Comparison of ENCODE assay signal across 8 mouse cellular contexts in genomic region chr17:33919351-33920281, GRCm38 (mm10). TPM values are rescaled to one million over a fixed set of nuclear protein-coding genes. Genes with fewer than 3 reads are reported as not detected.
DNase-seq lines count a peak whose midpoint lies in the region; ATAC-seq and TF ChIP-seq lines count a peak whose summit lies in the region.

No protein-coding gene starts in this region.

- peak overlapping the region; percentile 98 for H3K4me2 ChIP-seq in intestine, embryonic 15.5 days (replicated peaks)
- H3K4me2 ChIP-seq in liver, embryonic 12.5 days: peak overlapping the region; percentile 97
- H3K4me2 ChIP-seq in stomach, embryonic 14.5 days (replicated peaks; ENCODE audit: low read depth, low read length): peak overlapping the region; percentile 99

- TF ChIP-seq POLR2A in cortical plate, adult 2 months (IDR thresholded peaks at IDR 0.05; ENCODE audit: extremely low read depth, insufficient read depth, low read length): 0 out of 2 replicates have a peak, but pooled peaks have one; percentile 8

- WGBS in intestine, embryonic 15.5 days: under 1% methylated on average over 52 of the region's 52 CpGs
- under 1% methylated on average over 52 of the region's 52 CpGs for WGBS in liver, embryonic 12.5 days (ENCODE audit: insufficient replicate concordance)
- under 1% methylated on average over 52 of the region's 52 CpGs for WGBS in stomach, embryonic 14.5 days

- peak; percentile 63 for ATAC-seq in granulocyte monocyte progenitor cell, adult 5-6 weeks (replicated peaks; ENCODE audit: poor library complexity, severe bottlenecking)
- ATAC-seq in intestine, embryonic 15.5 days: peak; percentile 55
- peak; percentile 76 for ATAC-seq in liver, embryonic 12.5 days
- ATAC-seq in stomach, embryonic 14.5 days (ENCODE audit: insufficient number of reproducible peaks, insufficient read depth, low FRiP score, low read depth): peak; percentile 34

- H3K9ac ChIP-seq in intestine, embryonic 15.5 days: peak overlapping the region; percentile 61
- H3K9ac ChIP-seq in liver, embryonic 12.5 days: peak overlapping the region; percentile 84
- peak overlapping the region; percentile 55 for H3K9ac ChIP-seq in stomach, embryonic 14.5 days (replicated peaks; ENCODE audit: low read depth, low read length)

- no peak overlapping the region for H3K27ac ChIP-seq in cortical plate, adult 2 months (ENCODE audit: insufficient read depth, low read length)
- peak overlapping the region; percentile 77 for H3K27ac ChIP-seq in intestine, embryonic 15.5 days
- H3K27ac ChIP-seq in liver, embryonic 12.5 days: peak overlapping the region; percentile 91
- H3K27ac ChIP-seq in stomach, embryonic 14.5 days (ENCODE audit: low read length): peak overlapping the region; percentile 48; the same call in 1 of the 2 replicates

- H3K4me1 ChIP-seq in cortical plate, adult 2 months (ENCODE audit: control insufficient read depth, insufficient read depth, low read length): no peaks in the 10 kb centered on the region
- H3K4me1 ChIP-seq in intestine, embryonic 15.5 days (replicated peaks): peaks cover 32% of the 10 kb centered on the region
- peaks cover 68% of the 10 kb centered on the region for H3K4me1 ChIP-seq in liver, embryonic 12.5 days
- H3K4me1 ChIP-seq in stomach, embryonic 14.5 days (ENCODE audit: control insufficient read depth, insufficient read depth, low read length): peaks cover 18% of the 10 kb centered on the region

- peaks cover 14% of the 10 kb centered on the region; the same call in 1 of the 2 replicates for H3K36me3 ChIP-seq in intestine, embryonic 15.5 days
- peaks cover 26% of the 10 kb centered on the region for H3K36me3 ChIP-seq in liver, embryonic 12.5 days
- peaks cover 5% of the 10 kb centered on the region; the same call in 1 of the 2 replicates for H3K36me3 ChIP-seq in stomach, embryonic 14.5 days (ENCODE audit: control insufficient read depth, insufficient read depth, low read length)

- peak; percentile 98 for DNase-seq in 3T3-L1 (ENCODE audit: low read depth, low spot score)
- DNase-seq in T-cell, adult 2 months (ENCODE audit: low spot score): peak; percentile 87
- DNase-seq in monocyte, adult 2 months (ENCODE audit: low read depth in 1 of 2, low spot score in 2 of 2): peak; percentile 70 to 80

- H3K27me3 ChIP-seq in intestine, embryonic 15.5 days (replicated peaks): no peaks in the 10 kb centered on the region
- no peaks in the 10 kb centered on the region for H3K27me3 ChIP-seq in liver, embryonic 12.5 days (replicated peaks)
- H3K27me3 ChIP-seq in stomach, embryonic 14.5 days (ENCODE audit: control insufficient read depth, insufficient read depth, low read length): no peaks in the 10 kb centered on the region

- peak overlapping the region; percentile 69 for H3K4me3 ChIP-seq in cortical plate, adult 2 months (ENCODE audit: insufficient read depth, low read length)
- peak overlapping the region; percentile 65 for H3K4me3 ChIP-seq in intestine, embryonic 15.5 days (replicated peaks)
- peak overlapping the region; percentile 78 for H3K4me3 ChIP-seq in liver, embryonic 12.5 days
- H3K4me3 ChIP-seq in stomach, embryonic 14.5 days (ENCODE audit: low read depth, low read length): peak overlapping the region; percentile 70

- no peak for TF ChIP-seq CTCF in cortical plate, adult 2 months (IDR thresholded peaks at IDR 0.05; ENCODE audit: extremely low read depth, insufficient read depth, low read length)

- H3K9me3 ChIP-seq in intestine, embryonic 15.5 days: no peaks in the 10 kb centered on the region
- peaks cover 18% of the 10 kb centered on the region for H3K9me3 ChIP-seq in liver, embryonic 12.5 days (replicated peaks)
- H3K9me3 ChIP-seq in stomach, embryonic 14.5 days (ENCODE audit: control insufficient read depth, low read depth, low read length): no peaks in the 10 kb centered on the region

RNA-seq across cellular contexts. Expression of gene Zbtb22, which starts 3.9 kb away (rescaled TPM):
- 31.9 and 33.5 TPM in 2 replicates for polyA plus RNA-seq in cortical plate, adult 2 months (2012; rRNA removed)
- 11.9 and 22.0 TPM in 2 replicates for total RNA-seq in granulocyte monocyte progenitor cell, adult 5-6 weeks (2014; fragmentation: Nextera tagmentation)
- total RNA-seq in granulocyte monocyte progenitor cell, adult 5-6 weeks (2017): 16.8 and 23.9 TPM in 2 replicates
- 14.4 and 16.2 TPM in 2 replicates for polyA plus RNA-seq in intestine, embryonic 15.5 days (2015; fragmentation: Nextera tagmentation; extraction: Ambion mirVana)
- polyA plus RNA-seq in liver, embryonic 12.5 days (2016; fragmentation: Nextera tagmentation; extraction: Ambion mirVana): 13.6 and 14.8 TPM in 2 replicates
- polyA plus RNA-seq in stomach, embryonic 14.5 days (2014; fragmentation: Nextera tagmentation; extraction: Ambion mirVana): 9.4 and 10.4 TPM in 2 replicates

RNA-seq across cellular contexts. Expression of gene Tapbp, which starts 3.9 kb away (rescaled TPM):
- polyA plus RNA-seq in cortical plate, adult 2 months (2012; rRNA removed): 22.1 and 22.3 TPM in 2 replicates
- 68.2 and 76.8 TPM in 2 replicates for total RNA-seq in granulocyte monocyte progenitor cell, adult 5-6 weeks (2014; fragmentation: Nextera tagmentation)
- 48.0 and 57.7 TPM in 2 replicates for total RNA-seq in granulocyte monocyte progenitor cell, adult 5-6 weeks (2017)
- 35.6 and 39.3 TPM in 2 replicates for polyA plus RNA-seq in intestine, embryonic 15.5 days (2015; fragmentation: Nextera tagmentation; extraction: Ambion mirVana)
- 29.4 and 30.1 TPM in 2 replicates for polyA plus RNA-seq in liver, embryonic 12.5 days (2016; fragmentation: Nextera tagmentation; extraction: Ambion mirVana)
- 45.3 and 47.9 TPM in 2 replicates for polyA plus RNA-seq in stomach, embryonic 14.5 days (2014; fragmentation: Nextera tagmentation; extraction: Ambion mirVana)

RNA-seq across cellular contexts. Expression of gene Rgl2, which starts 9.7 kb away (rescaled TPM):
- polyA plus RNA-seq in cortical plate, adult 2 months (2012; rRNA removed): 164 and 177 TPM in 2 replicates
- 44.6 and 78.3 TPM in 2 replicates for total RNA-seq in granulocyte monocyte progenitor cell, adult 5-6 weeks (2014; fragmentation: Nextera tagmentation)
- 35.5 and 35.8 TPM in 2 replicates for total RNA-seq in granulocyte monocyte progenitor cell, adult 5-6 weeks (2017)
- 29.2 and 32.9 TPM in 2 replicates for polyA plus RNA-seq in intestine, embryonic 15.5 days (2015; fragmentation: Nextera tagmentation; extraction: Ambion mirVana)
- 17.3 and 18.4 TPM in 2 replicates for polyA plus RNA-seq in liver, embryonic 12.5 days (2016; fragmentation: Nextera tagmentation; extraction: Ambion mirVana)
- 38.4 and 39.8 TPM in 2 replicates for polyA plus RNA-seq in stomach, embryonic 14.5 days (2014; fragmentation: Nextera tagmentation; extraction: Ambion mirVana)

RNA-seq across cellular contexts. Expression of gene Daxx, which starts 10.4 kb away (rescaled TPM):
- 27.2 and 27.4 TPM in 2 replicates for polyA plus RNA-seq in cortical plate, adult 2 months (2012; rRNA removed)
- total RNA-seq in granulocyte monocyte progenitor cell, adult 5-6 weeks (2014; fragmentation: Nextera tagmentation): 44.7 and 55.1 TPM in 2 replicates
- total RNA-seq in granulocyte monocyte progenitor cell, adult 5-6 weeks (2017): 22.4 and 40.6 TPM in 2 replicates
- 37.5 and 39.1 TPM in 2 replicates for polyA plus RNA-seq in intestine, embryonic 15.5 days (2015; fragmentation: Nextera tagmentation; extraction: Ambion mirVana)
- polyA plus RNA-seq in liver, embryonic 12.5 days (2016; fragmentation: Nextera tagmentation; extraction: Ambion mirVana): 33.4 and 37.1 TPM in 2 replicates
- polyA plus RNA-seq in stomach, embryonic 14.5 days (2014; fragmentation: Nextera tagmentation; extraction: Ambion mirVana): 39.2 and 44.6 TPM in 2 replicates

RNA-seq across cellular contexts. Expression of gene Platr17, which starts 14.7 kb away (rescaled TPM):
- polyA plus RNA-seq in cortical plate, adult 2 months (2012; rRNA removed): 1.7 TPM in 2 replicates
- total RNA-seq in granulocyte monocyte progenitor cell, adult 5-6 weeks (2014; fragmentation: Nextera tagmentation): 0.98 and 1.4 TPM in 2 replicates
- total RNA-seq in granulocyte monocyte progenitor cell, adult 5-6 weeks (2017): 0.46 TPM in 1 of 2 replicates, not detected in the other
- polyA plus RNA-seq in intestine, embryonic 15.5 days (2015; fragmentation: Nextera tagmentation; extraction: Ambion mirVana): 0.18 and 0.21 TPM in 2 replicates
- 0.51 and 0.78 TPM in 2 replicates for polyA plus RNA-seq in liver, embryonic 12.5 days (2016; fragmentation: Nextera tagmentation; extraction: Ambion mirVana)
- 0.54 and 1.00 TPM in 2 replicates for polyA plus RNA-seq in stomach, embryonic 14.5 days (2014; fragmentation: Nextera tagmentation; extraction: Ambion mirVana)
